Mouse (Mus musculus): ENCODE results near the gene Olfr30.
"Not testable (repeated sequence)": the region's sequence is repeated elsewhere in the genome, so short reads cannot be mapped to it uniquely, and the experiment has no call there.

Gene Olfr30

DNA sequence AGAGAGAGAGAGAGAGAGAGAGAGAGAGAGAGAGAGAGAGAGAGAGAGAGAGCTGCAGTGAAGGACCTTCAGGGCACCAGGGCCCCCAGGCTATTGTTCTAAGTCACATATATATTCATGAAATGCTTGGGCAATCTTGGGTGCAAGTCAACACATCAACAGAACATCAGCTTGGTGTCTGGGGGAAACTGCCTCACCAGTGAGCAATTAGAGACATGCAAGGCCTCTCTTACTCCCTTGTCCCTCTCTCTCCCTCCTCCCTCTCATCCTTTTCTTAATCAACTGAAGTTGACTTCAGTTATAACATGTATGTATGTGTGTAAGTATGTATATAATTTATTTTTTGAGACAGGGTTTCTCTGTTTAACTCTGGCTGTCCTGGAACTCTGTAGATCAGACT, at the start of gene Olfr30:
Olfr30 (minus strand) TSS at position 101 of the 400 bp plus-strand sequence.
- in situ Hi-C loops (cut with MboI, MseI): no loop called here

DNA sequence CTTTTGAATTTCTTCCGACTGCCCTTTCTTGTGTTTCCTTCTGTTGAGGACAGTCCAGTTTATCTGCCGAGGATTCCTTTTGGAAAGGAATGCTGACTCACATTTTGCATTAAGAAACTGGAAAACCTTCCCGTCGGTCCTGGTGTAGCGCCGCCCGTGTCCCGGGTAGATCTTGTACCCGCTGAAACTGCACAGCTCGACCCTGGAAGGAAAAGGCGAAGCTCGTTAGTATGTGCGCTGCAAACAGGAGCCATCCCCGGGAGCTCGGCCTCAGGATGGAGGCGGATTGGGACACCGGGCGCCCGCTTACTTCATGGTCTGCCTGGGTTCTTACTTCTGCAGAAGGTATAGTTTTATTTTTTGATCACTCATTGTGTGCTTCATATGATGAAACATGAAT, 47.0 kb upstream of the Olfr30 start:
- in situ Hi-C loops (cut with MboI, MseI): not testable (repeated sequence)

DNA sequence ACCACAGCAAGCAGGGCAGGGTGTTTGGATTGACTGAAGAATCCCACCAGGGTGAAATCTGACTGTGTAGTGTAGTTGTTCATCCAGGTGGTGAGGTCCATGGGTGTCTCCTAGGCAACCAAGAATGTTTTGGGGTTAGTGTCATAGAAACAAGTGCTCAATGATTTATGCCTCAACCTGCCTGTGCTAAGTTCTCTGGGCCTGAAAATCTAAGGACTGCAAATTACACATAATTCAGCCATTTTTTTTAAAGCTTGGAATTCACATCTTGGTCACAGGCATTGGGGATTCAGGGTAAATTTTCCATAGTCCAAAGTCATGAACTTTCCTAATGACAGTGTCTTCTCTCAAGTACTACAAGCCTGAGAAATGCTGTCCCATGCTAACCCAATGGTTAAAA, 40.4 kb upstream of the Olfr30 start, which contains the start of gene Olfr331:
Olfr331 (minus strand) TSS at position 101 of the 400 bp plus-strand sequence.
- in situ Hi-C loops (cut with MboI, MseI): not testable (repeated sequence)

DNA sequence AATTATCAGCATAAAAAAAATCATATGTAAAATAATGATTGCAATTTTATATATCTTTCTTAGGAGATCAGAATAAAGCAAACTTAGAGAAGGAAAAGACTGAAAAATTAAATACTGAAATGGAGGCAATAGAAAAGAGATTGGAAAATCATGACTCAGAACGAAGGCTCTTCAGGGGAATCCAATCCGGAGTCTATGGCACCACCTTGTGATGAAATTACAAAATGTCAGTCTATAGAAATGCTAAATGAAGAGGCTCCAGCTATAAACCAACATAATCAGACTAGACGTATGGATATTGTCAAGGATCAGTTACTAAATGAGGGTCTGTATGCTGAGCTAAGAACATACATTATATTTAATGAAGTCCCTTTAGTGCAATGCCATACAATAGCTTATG, 37.2 kb upstream of the Olfr30 start:
- in situ Hi-C loops (cut with MboI, MseI): no loop called here

DNA sequence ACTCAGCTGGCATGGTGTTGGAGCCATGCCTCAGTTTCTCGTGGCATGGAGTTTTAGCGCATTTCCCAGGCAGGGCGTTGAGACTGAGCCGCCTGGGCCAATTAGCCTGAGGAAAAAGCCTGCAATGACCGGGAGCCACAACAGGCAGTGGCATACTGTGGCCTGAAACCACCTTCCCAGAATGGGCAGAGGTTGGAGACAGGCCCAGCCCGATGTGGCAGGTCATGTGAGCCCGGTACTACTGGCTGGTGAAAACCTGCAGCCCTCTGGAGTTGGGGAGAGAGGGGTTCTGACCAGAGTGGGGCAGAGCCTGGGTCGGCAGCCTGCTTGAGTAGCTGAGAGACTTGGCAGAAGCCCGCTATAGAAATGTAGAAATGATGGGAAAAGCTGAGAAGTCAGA, 36.7 kb upstream of the Olfr30 start:
- in situ Hi-C loops (cut with MboI, MseI): no loop called here

DNA sequence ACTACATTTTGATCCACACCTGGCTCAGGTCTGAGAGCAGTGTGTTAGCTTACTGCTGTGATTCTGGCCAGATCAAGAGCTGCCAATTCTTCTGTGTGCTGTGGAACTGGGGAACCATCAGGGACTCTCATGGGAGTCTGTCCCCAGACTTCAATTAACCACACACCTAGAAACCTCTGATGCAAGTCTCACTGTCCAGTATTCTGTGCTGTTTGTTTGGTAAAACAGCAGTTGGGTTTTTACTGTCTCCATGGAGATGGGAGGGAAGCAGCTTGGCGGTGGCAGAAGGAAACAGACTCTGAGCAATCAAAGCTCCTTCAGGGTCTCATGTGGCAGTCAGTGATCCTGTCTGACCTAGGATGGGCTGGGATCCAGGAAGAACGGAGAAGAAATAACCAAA, 30.4 kb upstream of the Olfr30 start, which contains the start of gene Olfr332:
Olfr332 (minus strand) TSS at position 101 of the 400 bp plus-strand sequence.
- in situ Hi-C loops (cut with MboI, MseI): no loop called here

DNA sequence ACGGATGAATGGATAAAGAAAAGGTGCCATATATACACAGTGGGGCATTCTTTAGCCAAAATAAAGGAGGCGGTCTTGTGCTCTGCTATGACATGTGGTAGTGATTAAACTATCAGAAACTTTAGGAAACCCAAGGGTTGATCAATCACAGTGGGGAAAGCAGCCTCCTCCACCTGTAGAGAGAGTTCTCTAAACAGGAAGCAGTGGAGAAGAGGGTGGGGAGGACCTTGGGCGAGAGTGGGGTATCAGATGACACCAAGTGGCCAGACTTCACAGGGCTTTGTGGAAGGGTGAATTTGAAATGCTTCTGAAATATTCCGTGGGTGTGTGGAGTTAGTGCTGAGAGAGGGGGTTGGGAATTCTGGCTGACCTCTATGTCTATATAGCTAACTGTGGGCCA, 8.5 kb downstream of the Olfr30 start:
- in situ Hi-C loops (cut with MboI, MseI): no loop called here

- in situ Hi-C loops (cut with MboI, MseI): no loop called here
These were observed 9.3 kb downstream of the Olfr30 start, which contains the start of gene Lypd9 for GRCm38 (mm10) chr11:58452759-58453158. Lypd9 (minus strand) TSS chr11:58452923.

GRCm38 (mm10) chr11:58437866-58438265, 24.2 kb downstream of the Olfr30 start:
- in situ Hi-C loops (cut with MboI, MseI): no loop called here

- in situ Hi-C loops (cut with MboI, MseI): no loop called here
These were observed 29.8 kb downstream of the Olfr30 start, which contains the start of gene Gm12253 for GRCm38 (mm10) chr11:58432259-58432658. Gm12253 (plus strand) TSS chr11:58432559.

GRCm38 (mm10) chr11:58420815-58421214, 41.3 kb downstream of the Olfr30 start, which contains the start of gene 1810065E05Rik:
1810065E05Rik (plus strand) TSS chr11:58421111.
- in situ Hi-C loops (cut with MboI, MseI): no loop called here

GRCm38 (mm10) chr11:58418336-58418735, 43.7 kb downstream of the Olfr30 start:
- in situ Hi-C loops (cut with MboI, MseI): no loop called here

DNA sequence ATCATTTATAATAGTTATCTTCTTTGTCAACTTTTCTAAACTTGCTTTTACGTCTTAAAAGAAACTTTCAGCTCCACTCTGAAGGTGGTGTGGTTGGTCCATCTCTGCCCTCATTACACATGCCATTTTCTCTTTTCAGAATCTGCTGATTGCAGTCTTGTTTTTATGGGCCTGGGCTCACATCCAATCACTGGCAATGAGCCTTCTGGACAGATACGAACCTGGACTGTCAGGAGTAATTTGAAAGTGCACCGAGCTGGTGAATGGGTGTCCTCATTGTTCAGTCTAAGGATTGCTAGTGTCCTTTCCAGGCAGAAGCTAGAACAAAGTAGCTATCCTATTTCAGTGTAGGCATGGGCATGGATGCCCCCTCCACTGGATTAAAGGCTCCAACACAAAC, 54.0 kb downstream of the Olfr30 start:
- in situ Hi-C loops (cut with MboI, MseI): no loop called here

Measured in T-helper 2 cell (primary cell).